Mouse (Mus musculus) embryo, embryonic 11.5 days (tissue): ENCODE data around the gene Arsa.

ENCODE experiments used
- DNase-seq: peaks from one replicate; pipeline ENCODE4 v3.0.0-alpha.2; 2012; ENCODE audit warnings: low read depth, low spot score

Gene Arsa

GRCm38 (mm10) chr15:89477091-89477491 is at the start of gene Arsa:
TSS of gene Arsa (minus strand) at chr15:89477425.
- DNase-seq = no peak

GRCm38 (mm10) chr15:89526776-89527325 is 49.6 kb upstream of the Arsa start:
- no peak for DNase-seq

- DNase-seq = no peak
Measured at GRCm38 (mm10) chr15:89525896-89526295, 48.7 kb upstream of the Arsa start.

GRCm38 (mm10) chr15:89525464-89525863 is 48.2 kb upstream of the Arsa start:
- DNase-seq = no peak

GRCm38 (mm10) chr15:89524611-89525415 is 47.6 kb upstream of the Arsa start:
- no peak for DNase-seq

GRCm38 (mm10) chr15:89524001-89524571 is 46.9 kb upstream of the Arsa start:
- DNase-seq = no peak

GRCm38 (mm10) chr15:89523283-89523832 is 46.1 kb upstream of the Arsa start:
- DNase-seq = no peak

- DNase-seq = no peak
Measured at GRCm38 (mm10) chr15:89522566-89523282, 45.5 kb upstream of the Arsa start.

- no peak for DNase-seq
Measured at GRCm38 (mm10) chr15:89521951-89522350, 44.7 kb upstream of the Arsa start.

- DNase-seq = no peak
Measured at GRCm38 (mm10) chr15:89512679-89513078, 35.5 kb upstream of the Arsa start.

- DNase-seq = no peak
Measured at GRCm38 (mm10) chr15:89507751-89508150, 30.5 kb upstream of the Arsa start.

- no peak for DNase-seq
Measured at GRCm38 (mm10) chr15:89504838-89505237, 27.6 kb upstream of the Arsa start.

- no peak for DNase-seq
Measured at GRCm38 (mm10) chr15:89501321-89501720, 24.1 kb upstream of the Arsa start.

GRCm38 (mm10) chr15:89500221-89500791 is 23.1 kb upstream of the Arsa start:
- DNase-seq = no peak

- peak; percentile 53 for DNase-seq
Measured at GRCm38 (mm10) chr15:89499784-89500220, 22.6 kb upstream of the Arsa start.

GRCm38 (mm10) chr15:89498961-89499688 is 21.9 kb upstream of the Arsa start, which contains the start of gene Shank3:
TSS of gene Shank3 (plus strand) at chr15:89499623.
- DNase-seq = no peak

- DNase-seq = no peak
Measured at GRCm38 (mm10) chr15:89498049-89498960, 21.1 kb upstream of the Arsa start.

- DNase-seq = no peak
Measured at GRCm38 (mm10) chr15:89497391-89498048, 20.3 kb upstream of the Arsa start.

GRCm38 (mm10) chr15:89496841-89497240 is 19.6 kb upstream of the Arsa start:
- no peak for DNase-seq
